Mouse (Mus musculus) cerebellum, postnatal 10 days (tissue): Measurements from ENCODE around the gene Gabrr3.

Experiments
- DNase-seq, 2 experiments: peaks; one replicate each; pipeline ENCODE4 v3.0.0; 2021; ENCODE audit warnings: mixed read lengths in 2 of 2

The Gabrr3 gene

DNA sequence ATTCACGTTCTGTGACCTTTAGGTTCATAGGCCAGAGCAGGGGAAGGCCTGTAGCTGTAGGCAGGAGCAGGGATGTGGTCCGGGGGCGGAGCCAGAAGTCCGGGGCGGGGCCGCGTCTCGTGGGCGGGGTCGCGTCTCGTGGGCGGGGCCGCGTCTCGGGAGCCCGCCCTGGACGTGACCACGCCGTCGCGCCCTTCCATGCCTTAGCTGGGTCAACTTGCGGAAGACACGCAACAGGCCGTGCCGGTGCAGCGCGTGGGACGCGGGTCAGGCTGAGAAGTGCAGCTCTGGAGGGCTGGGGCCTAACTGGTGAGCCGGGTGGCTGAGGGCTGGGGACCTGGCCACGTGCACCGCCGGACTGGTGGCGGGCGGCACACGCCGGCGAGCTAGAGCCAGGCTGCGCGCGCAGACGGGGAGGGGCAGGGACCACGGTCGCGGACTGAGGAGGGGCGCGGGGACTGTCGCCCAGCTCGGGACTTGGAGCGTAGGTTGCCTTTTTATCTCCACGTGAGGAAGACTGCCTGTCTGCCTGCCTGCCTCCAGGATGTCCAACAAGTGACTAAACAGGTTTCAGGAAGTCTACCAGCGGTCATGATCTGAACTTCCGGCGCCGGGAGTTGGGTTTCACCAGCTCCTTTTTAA lies 64.6 kb downstream of the Gabrr3 start, which contains the start of gene Riox2:
TSS of gene Riox2 (plus strand) at position 139 of the 642 bp plus-strand sequence.
- DNase-seq, result peak; percentile 89

DNA sequence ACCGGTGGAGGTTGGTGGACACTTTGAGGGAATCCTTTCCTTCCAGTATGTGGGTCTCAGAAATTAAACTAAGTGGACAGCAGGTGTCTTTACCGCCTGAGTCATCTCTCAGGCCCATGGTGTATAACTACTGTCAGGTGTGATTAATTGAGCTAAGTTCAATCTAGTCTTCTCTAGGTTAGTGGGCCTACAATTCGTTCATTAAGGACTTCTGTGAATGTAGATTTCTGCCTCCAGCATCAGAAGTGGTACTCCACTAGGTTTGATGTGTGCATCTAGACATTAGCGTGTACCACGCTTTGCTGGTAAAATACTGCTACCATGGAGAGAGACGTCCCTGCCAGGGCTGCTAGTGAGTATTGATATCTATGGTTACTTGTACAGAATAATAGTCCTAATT lies 65.4 kb downstream of the Gabrr3 start:
- DNase-seq, result no peak

DNA sequence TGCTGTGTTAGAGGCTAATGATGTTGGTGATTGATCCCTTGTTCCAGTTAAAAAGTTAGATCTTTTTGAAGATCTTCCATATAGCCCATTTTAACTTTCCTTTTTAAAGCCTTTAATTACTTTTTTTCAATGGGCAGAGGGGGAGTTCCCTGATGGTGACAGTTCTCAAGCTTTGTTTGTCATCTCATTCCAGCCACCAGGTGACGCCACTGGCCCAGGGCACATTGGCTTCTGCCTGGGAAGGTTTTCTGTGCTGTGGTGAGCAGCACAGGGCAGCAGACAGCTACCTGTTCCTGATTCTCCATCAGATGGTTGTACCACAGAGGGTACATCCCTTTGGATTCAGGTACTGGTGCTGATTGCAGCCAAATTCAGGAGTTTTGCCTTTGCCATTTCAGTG lies 67.7 kb downstream of the Gabrr3 start:
- DNase-seq, result peak; percentile 81 to 83

DNA sequence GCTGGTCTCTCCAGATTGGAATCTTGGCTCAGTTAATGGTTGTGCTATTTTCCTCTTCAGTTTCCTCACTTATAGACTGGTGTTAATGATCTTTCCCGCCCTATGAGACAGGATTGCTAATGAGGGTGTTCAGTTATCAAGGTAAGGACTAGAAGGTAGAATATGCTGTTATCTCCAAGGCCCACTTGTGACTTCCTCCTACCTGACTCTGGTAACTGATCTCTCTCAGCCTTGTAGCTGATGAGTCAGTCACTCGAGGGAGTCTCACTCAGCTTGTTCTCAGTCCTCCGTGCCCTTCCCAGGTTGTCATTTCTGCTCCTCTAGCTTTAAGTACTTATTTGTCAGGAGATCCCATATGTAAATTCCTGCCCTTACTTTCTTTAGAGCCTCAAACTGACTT lies 70.8 kb downstream of the Gabrr3 start:
- no peak for DNase-seq

DNA sequence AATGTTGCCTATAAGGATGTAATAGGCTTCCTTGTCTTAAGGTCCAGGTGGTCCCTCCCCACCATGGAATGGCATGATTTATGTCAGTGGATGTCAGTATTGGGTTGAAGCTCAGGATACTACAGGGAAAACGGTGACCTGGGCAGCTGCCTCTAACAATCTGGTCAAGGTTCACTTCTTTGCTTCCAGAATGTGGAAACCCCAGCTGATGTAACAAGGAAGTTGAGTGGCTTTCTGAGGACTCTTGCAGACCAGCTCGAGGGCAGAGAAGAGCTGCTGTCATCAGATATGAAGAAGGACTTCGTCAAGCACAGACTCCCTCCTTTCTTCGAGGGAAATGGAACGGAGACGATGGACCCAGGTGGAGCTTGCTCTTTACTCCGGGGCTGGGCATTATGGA lies 80.1 kb downstream of the Gabrr3 start:
- no peak for DNase-seq

DNA sequence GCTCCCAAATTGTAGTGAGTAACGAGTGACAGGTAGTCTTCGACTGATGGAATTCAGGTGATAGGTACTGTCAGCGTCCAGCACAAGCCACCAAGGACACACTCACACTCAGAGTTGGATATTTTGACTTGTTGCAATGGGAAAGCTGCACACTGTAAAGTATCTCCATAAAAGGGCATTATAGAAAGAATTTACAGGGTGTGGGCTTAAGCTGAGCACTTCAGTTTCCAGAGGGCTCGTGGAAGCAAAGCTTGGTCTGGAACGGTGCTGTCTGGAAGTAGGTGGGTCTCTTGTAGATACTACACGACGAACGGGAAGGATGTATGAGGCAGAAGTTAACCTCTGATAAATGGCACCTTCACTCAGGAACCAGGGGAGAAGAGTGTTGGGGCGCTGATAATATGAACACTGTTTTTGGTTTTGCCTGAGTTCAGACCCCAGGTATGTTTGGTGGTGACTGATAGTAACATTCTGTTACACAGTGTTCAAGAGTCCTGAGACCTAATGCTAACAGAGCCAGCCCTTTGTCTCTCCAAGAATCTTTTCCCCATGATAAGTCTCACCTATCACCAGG lies 80.9 kb downstream of the Gabrr3 start:
- DNase-seq, result no peak

DNA sequence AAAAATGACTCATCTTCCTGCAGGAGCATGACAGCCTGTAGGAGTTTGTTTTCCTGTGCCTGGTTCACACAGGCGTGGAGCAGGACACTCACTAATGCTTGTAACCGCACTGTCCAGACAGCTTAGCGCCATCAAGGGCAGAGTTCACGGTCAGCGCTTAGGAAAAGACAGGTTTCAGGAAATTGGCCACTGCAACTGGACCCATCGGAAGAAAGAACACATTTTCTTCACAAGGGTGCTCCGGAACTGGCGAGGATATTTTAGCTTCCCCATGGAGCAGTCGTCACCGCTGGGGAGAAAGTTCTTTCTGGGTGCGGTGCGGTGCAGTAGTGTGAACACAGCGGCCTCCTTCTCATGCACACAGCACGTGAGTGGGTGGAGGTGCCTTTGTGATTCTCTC lies 86.1 kb downstream of the Gabrr3 start:
- DNase-seq, result no peak

DNA sequence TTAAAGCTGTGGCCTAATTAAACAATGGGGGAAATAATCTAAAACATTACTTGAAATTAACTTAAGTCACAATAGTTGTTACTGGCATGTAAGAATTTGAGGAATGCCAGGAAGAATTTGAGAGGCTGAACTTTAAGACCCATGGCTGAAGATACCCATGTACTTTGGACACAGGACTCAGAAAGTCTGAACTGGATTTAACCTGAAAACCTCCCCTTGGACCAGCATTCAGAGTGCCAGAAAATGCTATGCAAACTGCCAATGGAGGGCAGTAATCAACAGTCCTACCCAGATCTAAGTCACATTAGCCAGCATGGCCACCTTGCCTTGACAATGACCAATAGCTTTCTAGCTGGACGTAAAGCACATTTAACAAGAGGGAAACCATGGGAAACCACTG lies 90.8 kb downstream of the Gabrr3 start:
- no peak for DNase-seq

DNA sequence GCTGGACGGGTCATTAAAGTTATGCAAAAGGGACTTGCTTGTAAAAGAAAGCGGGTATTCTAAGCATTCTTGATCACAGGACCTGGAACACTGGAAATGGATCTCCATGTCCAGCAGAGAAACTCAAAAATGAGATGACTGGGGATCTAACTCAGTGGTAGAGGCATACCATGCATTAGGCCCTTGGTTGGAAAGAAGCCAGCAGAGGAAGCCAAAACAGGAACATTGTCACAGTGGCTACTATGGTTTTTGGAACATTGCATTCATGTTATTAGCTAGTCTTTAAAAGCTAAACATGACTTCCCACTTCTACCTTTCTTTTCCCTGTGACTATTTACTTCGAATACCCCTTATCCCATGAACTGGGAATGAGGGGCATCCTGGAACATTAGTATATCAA lies 92.0 kb downstream of the Gabrr3 start:
- DNase-seq, result peak in 1 of 2 experiments; percentile 11

DNA sequence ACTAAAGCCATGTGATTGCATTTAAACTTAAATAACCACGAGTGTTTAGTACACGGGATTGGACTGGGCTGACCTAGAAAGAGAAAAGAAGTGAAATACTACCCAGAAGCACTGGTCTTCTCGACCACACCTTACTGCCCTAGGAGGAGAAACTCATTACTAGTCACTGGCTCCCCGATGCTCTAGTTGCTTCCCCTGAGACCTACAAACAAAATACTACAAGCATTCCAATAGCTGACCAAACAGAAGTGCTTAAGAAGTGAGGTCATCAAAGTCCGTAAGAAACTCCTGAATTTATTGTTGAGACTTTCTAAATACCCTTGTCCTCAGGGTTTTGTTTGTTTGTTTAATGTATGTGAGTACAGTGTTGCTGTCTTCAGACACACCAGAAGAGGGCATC lies 102.7 kb downstream of the Gabrr3 start:
- no peak for DNase-seq
